Mouse (Mus musculus): ENCODE data around the gene Vmn1r70. TPM values are rescaled to one million over a fixed set of nuclear protein-coding genes. Genes with fewer than 3 reads are reported as not detected.

The Vmn1r70 gene
- not detected in 2 replicates for polyA plus RNA-seq (2012; rRNA removed)

DNA sequence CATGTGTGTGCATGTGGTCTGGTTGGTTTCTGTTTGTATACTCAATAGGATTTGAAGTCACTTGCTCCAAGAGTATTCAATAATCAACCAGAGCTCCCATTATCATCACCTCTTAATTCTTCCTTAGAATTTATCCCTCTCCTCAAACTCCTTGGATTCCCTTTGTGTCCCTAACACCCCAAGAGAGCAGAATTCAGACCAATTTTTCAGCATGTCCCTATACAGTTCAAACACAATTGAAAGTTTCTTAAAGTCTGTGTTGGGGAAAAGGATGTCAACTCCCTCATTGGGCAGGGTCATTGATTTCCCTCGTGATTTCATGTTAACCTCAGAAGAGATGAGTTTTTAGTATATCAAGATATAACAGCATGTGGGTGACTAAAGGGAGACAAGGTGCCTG lies at the start of gene Vmn1r70:
TSS of gene Vmn1r70 (plus strand) at position 301 of the 400 bp plus-strand sequence.
- Histone ChIP-seq H3K4me1 (ENCODE audit: control insufficient read depth, insufficient read depth, low read length) (no peaks in the 10 kb centered on the region), H3K4me3 (ENCODE audit: control insufficient read depth, low read depth, low read length) (no peak within 1 kb of the TSS), H3K27ac (ENCODE audit: control insufficient read depth, insufficient read depth, low read depth, low read length) (no peak within 1 kb of the TSS), H3K27me3 (ENCODE audit: control insufficient read depth, insufficient read depth, low read length) (no peaks in the 10 kb centered on the region), H3K36me3 (ENCODE audit: control insufficient read depth, insufficient read depth, low read length) (no peaks in the 10 kb centered on the region)
- TF ChIP-seq POLR2A (IDR thresholded peaks at IDR 0.05; ENCODE audit: control insufficient read depth, low read depth, low read length) (no peak), CTCF (IDR thresholded peaks at IDR 0.05; ENCODE audit: control insufficient read depth, insufficient read depth, insufficient replicate concordance, low read depth, low read length) (no peak)

DNA sequence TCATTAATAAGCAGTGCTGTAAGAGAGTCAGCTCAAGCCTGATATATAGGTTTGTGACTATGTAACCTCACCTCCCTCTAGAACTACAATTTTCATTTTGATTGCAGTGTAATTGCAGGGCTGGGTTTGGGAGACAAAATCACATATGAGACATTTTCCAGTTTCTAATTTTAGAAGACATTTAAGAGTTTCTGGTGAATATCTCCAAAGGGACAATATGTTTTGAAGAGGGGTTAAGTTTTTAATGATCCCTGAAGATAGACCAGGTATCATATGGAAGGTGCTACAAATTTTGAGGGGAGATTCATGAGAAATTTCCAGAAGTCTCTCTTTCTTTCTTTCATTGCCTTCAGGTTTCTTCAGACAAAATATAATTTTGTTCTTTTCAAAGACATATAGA lies 17.8 kb upstream of the Vmn1r70 start, which contains the start of gene Vmn1r69:
TSS of gene Vmn1r69 (minus strand) at position 101 of the 400 bp plus-strand sequence.
- no peak within 1 kb of the TSS for H3K27ac ChIP-seq (ENCODE audit: control insufficient read depth, insufficient read depth, low read depth, low read length)
- H3K4me1 ChIP-seq (ENCODE audit: control insufficient read depth, insufficient read depth, low read length): no peaks in the 10 kb centered on the region
- no peak for TF ChIP-seq POLR2A (IDR thresholded peaks at IDR 0.05; ENCODE audit: control insufficient read depth, low read depth, low read length)
- TF ChIP-seq CTCF (IDR thresholded peaks at IDR 0.05; ENCODE audit: control insufficient read depth, insufficient read depth, insufficient replicate concordance, low read depth, low read length): no peak
- H3K36me3 ChIP-seq (ENCODE audit: control insufficient read depth, insufficient read depth, low read length): no peaks in the 10 kb centered on the region
- no peaks in the 10 kb centered on the region for H3K27me3 ChIP-seq (ENCODE audit: control insufficient read depth, insufficient read depth, low read length)
- H3K4me3 ChIP-seq (ENCODE audit: control insufficient read depth, low read depth, low read length): no peak within 1 kb of the TSS

Other genes with a start within 250 kb of the Vmn1r70 start
- not detected in 2 replicates for gene Vmn1r67, start 188.2 kb upstream of the Vmn1r70 start, polyA plus RNA-seq (2012; rRNA removed)
- 0.55 and 0.83 TPM in 2 replicates for gene Zik1, start 136.1 kb upstream of the Vmn1r70 start, polyA plus RNA-seq (2012; rRNA removed)
- not detected in 2 replicates for gene Vmn1r68, start 73.0 kb upstream of the Vmn1r70 start, polyA plus RNA-seq (2012; rRNA removed)
- not detected in 2 replicates for gene Vmn1r69, start 17.9 kb upstream of the Vmn1r70 start, polyA plus RNA-seq (2012; rRNA removed)
- gene Nlrp4b, start 56.3 kb downstream of the Vmn1r70 start, polyA plus RNA-seq (2012; rRNA removed): not detected in 2 replicates
- not detected in 2 replicates for gene Vmn1r71, start 122.8 kb downstream of the Vmn1r70 start, polyA plus RNA-seq (2012; rRNA removed)